Mouse (Mus musculus) bone marrow macrophage, adult 2 months (primary cell): ENCODE measurements around the gene Tbc1d24.

ENCODE experiments used
- CTCF ChIP-seq: IDR thresholded peaks from 2 replicates; pipeline ENCODE4 v1.5.1; 2012; ENCODE audit warnings: low read depth, mild to moderate bottlenecking, low read length, moderate library complexity
- POLR2A ChIP-seq: IDR thresholded peaks from 2 replicates; pipeline ENCODE4 v1.6.1; 2012; ENCODE audit warnings: mild to moderate bottlenecking, low read depth, low read length, borderline replicate concordance

DNA sequence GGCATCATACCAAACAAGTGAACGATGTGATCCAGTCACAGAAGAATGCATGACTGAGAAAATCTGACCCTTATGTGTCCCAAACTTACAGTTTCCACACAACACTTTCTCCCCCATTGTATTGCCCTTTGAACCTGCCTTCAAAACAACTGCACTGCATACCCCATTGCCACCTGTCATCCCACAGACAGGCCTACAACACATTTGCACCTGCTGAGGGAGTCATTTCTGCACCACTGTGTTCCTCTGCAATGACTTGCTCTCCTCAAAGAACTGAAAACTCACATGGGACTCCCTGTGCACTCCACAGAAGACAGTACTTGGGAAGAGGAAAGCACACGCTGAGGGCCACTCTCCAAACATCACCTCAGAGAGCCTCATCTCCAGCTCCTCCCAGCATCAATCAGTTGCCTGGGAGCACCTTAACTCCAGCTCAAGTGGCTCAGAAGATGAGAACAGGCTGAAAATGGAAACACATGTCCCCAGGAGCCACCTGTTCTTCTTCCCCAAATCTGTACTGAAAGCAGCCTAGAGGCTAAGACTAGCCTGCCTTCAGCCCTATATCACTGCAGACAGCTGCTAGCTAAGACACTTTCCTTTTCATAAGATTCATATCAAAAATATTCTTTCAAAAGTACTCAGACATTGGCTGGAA is 68.0 kb downstream of the Tbc1d24 start:
- TF ChIP-seq POLR2A, result no peak
- TF ChIP-seq CTCF, result no peak
